Mouse (Mus musculus): ENCODE measurements around the gene Zkscan3.

DNA sequence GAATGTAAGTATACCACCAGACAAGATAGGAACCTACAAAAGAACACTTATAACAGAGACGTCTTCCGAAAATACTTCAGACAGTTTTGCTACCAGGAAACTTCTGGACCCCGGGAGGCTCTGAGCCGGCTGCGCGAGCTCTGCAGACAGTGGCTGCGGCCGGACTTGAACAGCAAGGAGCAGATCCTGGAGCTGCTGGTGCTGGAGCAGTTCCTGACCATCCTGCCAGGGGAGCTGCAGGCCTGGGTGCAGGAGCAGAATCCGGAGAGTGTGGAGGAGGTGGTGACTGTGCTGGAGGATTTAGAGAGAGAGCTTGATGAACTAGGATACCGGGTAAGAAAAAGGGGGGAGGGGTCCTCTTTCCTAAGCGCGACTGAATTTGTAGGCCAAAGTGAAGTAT is 38.8 kb downstream of the Zkscan3 start:
- TF ChIP-seq CTCF (IDR thresholded peaks at IDR 0.05; ENCODE audit: low read depth) = no peak
- TF ChIP-seq EP300 (IDR thresholded peaks at IDR 0.05; ENCODE audit: low read depth) = no peak
